Mouse (Mus musculus) lung, postnatal 10 days (tissue): ENCODE data around the gene Ass1.

ENCODE experiments used
- DNase-seq: peaks from one replicate; pipeline ENCODE4 v3.0.0; 2021

The Ass1 gene

DNA sequence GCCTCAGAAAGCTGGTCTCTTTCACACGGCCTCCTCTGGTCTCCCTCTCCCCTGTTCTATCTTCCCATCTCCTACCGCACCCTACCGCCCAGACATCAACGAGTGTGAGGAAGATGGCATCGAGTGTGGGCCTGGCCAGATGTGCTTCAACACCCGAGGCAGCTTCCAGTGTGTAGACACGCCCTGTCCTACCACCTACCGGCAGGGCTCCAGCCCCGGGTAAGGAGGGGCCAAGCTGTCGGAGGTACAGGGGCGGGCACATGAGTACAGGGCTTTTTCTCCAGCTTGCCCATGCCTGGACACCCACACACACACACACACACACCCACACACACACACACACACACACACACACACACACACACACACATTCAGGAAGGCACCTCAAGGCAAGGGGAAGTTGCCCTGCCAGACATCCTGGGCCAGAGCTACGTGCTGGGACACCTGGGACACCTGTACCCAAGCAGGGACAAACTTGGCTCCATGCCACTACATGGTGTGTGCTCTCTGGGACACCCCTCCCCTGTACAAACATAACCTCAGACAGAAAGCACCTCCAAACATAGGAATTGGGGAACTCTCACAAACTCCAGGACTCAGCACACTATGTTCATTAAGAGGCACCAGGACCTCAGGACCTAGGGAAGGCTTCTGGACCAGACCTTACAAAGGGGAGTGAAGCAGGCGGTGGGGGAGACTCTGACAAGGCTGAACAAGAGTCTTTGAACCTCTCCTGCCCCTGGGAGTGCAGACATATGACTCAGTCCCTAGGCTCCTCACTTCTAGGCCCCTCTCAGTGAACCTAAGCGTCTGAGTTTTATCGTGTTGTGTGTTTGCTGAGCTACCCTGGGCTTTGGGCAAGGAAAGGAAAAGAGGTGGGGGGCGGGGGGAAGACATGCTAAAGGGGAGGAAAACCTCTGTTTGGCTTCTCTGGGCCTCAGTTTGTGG lies 10.7 kb upstream of the Ass1 start:
- DNase-seq: no peak

DNA sequence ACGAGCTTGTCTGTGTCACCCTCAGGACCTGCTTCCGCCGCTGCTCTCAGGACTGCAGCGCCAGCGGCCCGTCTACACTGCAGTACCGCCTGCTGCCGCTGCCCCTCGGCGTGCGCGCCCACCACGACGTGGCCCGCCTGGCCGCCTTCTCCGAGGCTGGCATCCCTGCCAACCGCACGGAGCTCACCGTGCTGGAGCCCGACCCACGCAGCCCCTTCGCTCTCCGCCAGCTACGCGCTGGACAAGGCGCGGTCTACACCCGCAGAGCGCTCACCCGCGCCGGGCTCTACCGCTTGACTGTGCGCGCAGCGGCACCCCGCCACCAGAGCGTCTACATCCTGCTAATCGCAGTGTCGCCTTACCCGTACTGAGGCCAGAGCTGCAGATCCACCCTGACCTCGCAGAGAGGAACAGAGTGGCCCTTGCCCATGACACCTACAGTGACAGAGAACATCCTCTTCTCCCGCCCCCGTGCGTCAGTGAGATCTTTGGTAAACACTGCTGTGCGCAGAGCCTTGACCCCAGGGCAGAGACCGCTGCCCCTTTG lies 9.9 kb upstream of the Ass1 start:
- peak; percentile 72 for DNase-seq

DNA sequence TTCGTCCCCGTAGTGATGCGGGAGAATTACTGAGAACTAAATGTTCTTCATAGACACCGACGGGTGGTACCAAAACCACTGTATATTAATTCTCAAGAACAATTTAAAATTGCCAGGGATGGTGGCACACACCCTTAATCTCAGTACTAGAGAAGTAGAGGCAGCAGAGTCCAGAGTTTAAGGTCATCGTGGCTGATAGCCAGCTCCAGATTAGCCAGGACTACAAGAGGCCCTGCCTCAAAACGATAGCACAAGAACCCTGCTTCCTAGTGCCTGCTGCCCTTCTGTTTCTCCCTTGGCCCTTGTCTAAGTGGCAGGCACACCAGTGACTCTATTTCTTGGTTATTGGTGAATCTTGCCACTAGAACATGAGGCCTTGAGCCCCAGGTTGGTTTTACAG lies 9.1 kb upstream of the Ass1 start:
- no peak for DNase-seq

DNA sequence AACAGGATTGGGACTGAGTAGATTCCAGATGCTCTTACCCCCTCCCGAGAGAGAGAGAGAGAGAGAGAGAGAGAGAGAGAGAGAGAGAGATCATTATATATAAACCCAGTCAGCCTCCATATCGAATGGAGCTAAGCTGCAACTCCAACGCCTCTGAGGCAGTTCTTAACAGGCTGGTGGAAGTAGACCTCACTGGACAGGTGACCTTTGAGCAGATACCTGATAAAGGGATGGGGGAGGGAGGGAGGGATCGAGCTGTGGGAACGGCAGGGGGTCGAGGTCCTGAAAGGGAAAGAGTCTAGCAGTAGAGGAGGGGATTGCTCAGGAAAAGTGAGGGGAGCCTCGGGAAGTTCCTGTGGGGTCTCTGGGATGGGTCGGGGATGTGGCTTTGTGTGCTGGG lies 8.0 kb upstream of the Ass1 start:
- DNase-seq: no peak

DNA sequence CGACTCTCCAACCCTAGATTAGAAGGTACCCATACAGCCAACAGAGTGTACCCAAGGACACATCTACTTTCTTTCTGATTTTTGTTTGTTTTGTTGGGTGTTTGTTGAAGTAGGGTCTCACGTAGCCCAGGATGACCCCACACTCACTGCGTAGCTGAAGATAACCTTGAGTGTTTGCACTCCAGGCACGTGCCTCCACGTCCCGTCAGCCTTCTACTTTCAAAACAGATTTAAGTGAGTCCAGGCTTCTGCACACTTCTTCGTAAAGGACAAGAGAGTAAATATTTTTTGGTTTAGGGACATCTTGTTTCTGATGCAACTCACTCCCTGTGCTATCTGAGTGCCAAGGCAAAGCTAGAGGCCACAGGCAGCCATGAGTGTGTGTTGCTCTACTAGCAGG lies 6.8 kb upstream of the Ass1 start:
- no peak for DNase-seq

DNA sequence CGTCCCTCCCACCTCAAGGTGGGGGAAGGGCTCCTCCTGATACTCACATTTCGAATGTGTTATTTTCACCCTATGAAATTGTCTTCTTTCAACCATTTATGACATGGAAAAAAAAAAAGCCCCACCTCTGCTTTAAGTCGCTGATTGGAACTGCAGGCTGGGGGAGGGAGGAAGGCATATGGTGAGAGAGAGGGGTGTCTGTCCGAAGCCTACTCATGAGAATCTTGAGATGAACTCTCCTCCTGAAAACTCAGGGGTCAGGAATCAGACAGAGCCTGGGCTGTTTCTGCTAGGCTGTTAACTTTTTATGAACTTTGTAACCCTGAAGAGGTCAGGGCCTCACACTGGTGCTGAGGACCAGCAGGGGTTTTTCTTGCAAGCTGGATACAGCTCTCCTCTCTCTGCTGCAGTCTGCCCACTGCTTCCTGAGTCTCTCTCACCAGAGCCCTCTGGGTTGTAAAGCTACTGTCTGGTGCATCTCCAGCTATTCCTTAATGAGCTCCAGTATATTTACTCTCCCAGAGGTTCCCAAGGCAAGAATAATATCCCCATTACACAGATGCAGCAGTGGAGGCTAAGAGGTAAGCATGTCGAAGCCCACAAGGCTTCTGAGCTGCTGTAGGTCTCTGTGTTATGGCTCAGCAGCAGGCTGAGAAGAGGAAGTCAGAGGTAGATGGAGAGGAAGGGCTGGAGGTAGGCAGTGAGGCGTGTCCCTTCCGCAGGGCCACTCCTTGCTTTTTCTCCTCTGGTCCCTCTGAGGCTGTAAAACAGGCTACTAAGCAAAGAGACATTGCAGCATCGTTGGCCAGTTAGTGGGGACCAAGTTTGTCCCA lies 6.1 kb upstream of the Ass1 start:
- DNase-seq: no peak

DNA sequence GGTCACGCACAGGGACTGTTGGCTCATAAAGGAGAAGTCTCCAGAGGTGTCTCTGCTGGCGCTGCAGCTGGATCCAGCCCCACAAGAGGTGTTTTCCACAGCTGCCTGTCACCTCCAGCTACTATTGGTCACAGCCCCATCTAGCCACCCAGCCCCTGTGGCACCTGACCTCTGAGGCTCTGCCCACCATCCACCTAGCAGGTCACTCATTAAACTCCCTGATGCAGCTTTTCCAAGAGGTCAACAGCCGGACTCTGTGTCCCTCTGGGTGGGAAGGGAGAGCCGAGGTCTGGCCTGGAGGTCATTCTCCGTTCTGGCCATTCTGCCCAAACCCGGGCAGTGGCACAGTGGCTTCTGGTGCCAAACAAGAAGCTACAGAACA lies 5.5 kb upstream of the Ass1 start:
- DNase-seq: no peak

DNA sequence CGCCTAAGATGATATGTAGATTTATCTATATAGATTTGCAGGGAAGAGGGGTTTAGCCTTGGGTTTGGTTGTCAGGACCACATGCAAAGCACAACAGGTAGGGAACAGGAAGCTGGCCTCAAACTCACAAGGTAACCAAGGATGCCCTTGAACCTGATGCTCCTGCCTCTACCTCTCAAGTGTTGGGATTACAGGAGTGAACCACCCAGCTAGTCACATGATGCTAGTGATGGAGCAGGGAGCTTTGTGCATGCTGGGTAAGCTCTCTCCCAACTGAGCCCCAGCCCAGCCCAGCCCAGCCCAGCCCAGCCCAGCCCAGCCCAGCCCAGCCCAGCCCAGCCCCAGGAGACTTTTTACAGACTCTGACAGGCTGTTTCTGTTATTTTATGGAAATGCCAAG lies 2.5 kb upstream of the Ass1 start:
- no peak for DNase-seq

DNA sequence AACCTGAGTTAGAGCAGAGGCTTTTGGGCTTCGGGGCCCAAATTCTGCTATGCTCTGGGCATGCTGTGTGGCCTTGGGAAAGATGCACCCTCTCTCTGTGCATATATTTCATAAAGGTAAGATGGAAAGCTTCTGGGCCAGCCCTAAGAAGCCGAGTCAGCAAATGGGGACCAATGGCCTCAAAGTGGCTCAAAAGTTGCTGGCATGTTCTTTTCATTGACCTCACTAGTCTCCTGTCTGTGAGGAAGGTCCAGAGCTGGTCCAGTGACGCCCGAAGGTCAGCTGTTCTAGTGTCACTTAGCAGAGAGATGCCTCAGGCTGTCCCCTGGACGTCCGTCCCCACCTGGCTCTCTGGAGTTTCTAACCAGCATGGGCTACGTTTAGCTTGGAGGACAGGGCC lies 1.1 kb upstream of the Ass1 start:
- no peak for DNase-seq

DNA sequence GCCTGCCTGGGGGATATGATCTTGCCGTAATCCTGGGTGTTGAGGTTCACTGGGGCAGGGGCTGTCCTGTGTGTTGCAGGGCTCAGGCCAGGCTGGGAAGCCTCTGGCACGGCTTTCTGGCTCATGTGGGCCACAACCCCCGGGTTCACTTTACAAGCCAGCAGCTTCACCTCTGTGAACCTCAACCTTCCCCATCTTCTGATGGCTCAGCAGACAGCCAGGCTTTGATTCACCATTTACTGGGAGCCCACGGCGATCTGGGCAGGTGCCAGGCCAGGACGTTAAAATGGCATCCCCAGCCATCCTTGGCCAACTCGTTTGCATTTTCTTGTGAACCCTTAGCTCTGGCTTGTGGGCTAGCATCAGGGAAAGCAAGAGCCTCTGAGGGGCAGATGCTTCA lies 527 bp upstream of the Ass1 start:
- DNase-seq: no peak

DNA sequence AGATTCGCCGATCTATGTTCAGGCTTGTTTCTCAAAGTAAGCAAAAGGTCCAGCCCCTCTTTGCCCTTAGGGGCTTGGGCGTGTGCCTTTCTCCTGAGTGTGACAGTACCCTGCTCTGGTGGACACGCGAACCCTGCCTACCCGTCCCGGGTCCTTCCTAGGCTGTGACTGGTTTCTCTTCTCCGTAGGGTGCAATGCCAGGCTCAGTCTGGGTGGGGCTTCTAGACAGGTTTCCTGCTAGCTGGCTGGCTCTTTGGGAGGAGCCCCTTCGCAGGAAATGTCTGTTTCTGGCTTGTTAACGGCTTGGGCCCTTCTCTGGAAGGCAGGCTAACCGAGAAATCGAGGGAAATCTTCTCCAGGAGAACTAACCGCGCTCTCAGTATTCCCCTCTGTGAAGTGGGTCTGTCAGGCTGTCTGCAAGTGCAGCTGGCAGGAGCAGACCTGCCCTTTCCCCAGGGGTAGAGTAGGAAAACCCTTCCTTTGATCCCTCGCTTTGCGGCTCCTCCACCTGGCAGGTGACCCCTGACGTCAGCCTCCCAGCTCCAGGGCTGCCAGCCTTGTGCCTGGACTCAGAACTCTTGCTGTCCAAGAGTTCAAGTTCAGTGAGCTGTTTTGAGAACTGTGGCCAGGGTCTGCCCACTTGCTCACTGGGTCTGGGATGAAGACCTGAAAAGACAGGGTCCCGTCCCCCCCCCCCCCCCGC lies 827 bp downstream of the Ass1 start:
- DNase-seq: peak; percentile 75

DNA sequence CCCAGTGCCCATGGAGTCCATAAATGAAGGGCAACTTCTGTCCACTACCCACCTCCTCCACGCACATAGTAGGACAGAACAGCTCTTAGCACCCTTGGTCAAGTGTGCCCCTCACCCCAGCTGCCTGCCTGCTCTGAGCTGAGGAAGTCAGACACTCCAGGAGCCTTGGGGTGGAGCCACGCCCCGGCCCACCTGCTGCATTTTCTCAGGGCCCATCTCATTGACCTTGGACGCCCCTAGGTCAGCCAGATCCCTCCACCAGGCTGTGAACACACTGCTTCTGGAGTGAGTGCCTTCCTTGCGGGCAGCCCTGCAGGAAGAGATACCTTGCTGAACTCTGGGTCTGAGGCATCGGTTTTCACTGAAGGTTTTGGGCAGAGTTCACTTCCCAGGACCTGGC lies 1.6 kb downstream of the Ass1 start:
- DNase-seq: no peak

DNA sequence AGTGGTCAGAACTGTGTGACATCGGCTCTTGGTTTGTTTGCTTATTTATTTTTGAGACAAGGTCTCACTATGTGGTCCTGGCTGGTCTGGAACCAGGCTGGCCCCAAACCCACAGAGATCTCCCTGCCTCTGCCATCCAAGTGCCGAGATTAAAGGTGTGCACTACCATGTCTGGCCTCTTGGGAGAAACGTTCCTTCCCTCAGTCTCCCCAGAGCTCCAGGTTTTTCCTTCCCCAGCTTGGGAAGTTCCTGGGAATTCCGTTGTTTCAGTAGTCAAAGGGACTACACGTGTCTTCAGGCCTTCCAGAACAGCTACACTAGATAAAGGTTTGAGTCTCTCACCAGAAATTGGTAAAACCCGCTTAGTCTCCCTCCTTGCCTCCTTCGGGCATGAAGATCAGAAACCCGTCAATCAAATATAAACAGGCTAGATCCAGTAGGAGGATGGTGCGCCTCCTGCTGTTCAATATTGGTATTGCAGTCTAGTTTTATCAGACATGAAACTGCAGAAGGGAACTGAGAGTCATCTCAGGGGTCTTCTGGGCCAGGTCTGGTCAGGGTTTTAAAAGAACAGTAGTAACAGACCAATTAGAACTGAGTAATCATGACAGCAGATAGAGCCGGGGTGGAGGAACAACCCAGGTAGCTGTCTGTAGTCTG lies 2.5 kb downstream of the Ass1 start:
- peak; percentile 82 for DNase-seq

DNA sequence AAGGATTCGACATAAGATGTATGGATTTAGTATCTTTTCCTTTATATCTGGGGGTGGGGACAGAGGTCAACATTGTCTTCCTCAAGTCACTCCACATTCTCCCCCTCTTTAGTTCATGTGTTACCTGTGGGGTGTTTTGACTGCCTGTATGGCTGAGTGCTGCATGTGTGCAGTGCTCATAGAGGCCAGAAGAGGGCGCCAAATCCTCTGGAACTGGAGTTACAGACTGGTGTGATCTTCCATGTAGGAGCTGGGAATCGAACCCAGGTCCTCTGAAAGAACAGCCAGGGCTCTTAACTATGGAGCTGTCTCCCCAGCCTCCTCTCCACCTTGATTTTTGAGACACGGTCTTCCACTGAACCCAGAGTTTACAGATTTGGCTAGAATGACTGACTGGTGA lies 3.9 kb downstream of the Ass1 start:
- no peak for DNase-seq

DNA sequence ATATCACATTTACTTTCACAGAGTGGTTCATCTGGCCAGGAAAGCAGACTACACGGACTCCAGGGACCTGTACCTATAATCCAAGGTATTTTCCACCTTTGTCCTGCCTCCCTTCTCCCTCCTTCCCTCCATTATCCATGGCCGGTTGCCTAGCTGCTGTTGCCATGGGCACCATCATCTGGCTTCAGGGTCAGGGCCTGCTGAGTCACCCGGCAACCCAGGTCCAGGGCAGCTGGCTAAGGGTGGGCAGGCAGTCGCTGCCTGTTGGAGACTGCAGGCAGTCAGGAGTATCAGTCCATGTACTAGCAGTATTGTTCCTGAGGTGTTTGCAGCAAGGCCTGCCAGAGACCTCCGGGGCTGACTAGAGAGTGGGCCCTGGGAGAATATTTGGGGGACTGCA lies 4.7 kb downstream of the Ass1 start:
- DNase-seq: no peak

DNA sequence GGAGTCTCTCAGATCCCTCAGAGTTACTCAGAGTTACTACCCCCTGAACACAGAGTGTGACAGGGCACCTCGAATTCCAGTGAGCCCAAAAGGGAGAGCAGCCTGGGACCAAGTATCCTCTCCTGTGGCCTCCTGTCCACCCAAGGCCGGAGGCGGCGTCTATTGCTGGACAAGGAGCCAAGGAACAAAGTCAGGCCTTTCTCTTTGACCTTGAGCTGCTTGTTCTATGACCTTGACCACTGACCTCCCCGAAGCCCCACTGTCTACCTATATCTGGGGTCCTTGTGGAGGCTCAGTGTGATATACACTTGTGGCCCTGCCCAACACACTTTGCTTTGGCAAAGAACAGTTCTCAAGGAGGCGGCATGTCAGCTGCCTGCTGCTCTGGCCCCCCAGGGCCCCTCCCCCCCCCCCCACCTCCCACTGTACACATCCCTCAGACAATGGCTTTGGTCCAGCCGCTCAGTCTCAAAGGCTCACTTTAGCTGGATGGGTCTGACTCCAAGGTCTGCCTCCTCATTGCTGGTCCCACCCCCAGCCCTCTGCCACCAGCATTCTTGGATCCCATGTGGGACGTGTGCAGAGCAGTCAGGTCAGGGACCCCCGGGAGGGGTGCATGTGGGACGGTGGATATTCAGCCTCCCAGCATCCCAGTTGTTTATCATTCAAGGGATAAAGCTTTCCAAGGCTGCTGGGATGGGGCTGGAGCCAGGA lies 6.3 kb downstream of the Ass1 start:
- no peak for DNase-seq

DNA sequence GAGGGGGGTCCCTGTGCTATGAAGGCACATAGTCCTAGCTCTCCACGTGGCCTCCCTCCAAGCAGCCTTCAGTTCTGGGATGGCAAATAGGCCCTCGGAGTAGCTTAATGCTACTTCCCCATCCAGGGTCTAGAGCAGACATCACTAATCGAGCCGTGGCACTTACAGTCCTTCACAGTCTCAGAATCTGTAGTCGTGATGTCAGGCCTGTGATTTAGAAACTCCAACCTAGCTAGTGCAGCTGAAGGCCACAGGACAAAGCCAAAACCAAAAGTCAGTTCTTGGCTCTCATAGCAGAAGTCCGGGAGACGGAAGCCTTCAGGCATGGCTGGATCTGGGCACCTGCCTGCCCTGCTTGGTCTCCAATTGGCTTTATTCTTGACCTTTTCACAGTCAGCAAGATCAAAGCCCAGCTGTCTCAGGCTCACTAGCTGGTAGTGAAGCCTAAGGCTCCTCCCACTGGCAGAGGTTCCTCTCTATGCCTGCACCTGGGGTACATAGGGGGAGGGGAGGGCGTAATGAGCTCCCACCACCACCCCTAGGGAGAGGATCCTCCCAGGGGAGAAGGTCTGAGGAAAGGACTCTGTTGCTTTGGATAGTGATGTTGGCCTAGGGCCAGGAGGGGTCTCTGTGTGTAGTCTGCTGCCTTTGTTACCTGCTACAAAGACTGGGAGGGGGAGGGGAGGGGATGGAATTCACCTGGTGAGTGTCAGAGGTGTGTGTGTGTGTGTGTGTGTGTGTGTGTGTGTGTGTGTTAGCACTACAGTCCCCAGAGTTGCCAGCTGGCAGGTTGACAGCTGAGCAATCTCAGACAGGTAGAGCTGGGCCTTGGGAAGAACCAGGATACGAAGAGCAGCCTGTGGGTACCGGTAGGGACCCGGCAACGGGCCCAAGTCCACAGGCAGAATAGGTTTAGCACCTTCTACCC lies 7.5 kb downstream of the Ass1 start:
- DNase-seq: no peak

DNA sequence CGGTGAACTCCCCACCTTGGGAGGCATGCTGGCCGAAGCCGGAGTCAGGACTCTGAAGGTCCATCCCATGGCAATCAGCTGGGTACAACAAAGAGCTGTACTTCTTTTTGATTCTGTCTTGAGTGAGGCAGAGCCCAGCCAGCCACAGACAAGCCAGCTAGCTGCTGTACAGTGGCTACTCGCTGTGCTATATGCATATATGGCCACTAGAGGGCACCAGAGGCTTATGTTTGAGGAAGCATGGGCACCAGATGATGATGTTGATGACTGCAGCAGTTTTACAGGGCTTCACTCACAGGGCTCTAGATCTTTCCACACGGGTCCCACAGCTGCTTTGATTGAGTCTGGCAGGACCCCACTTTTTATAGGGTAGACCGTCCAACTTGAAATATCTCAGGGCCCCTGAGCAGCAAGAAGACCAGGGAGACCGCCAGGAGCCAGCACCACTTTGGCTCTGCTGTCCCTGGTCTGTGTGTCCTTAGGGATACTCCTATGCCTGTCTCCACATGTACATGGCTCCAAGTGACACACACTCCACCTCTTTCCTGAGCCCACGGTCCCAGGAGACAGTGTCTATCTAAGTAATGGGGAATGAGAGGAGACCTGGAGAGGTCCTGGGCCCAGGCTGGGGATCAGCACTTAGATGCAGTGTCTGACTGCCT lies 13.0 kb downstream of the Ass1 start:
- peak; percentile 92 for DNase-seq

DNA sequence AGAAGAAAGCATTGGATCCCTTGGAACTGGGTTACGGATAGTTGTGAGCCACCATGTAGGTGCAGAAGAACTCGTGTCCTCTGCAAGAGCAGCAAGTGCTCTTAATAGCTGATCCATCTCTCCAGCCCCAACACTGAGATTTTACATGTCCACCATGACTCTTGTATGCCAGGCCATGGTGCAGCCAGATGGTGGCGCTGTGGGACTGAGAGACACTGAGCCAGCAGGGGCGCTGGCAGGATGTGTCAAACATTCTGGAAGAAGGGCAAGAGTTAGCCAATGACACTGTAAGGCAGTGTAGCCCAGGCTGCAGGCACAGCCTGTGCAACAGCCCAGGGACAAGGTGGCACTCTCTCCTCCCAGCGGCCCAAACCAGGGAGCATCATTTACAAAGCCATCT lies 14.2 kb downstream of the Ass1 start:
- peak; percentile 82 for DNase-seq

DNA sequence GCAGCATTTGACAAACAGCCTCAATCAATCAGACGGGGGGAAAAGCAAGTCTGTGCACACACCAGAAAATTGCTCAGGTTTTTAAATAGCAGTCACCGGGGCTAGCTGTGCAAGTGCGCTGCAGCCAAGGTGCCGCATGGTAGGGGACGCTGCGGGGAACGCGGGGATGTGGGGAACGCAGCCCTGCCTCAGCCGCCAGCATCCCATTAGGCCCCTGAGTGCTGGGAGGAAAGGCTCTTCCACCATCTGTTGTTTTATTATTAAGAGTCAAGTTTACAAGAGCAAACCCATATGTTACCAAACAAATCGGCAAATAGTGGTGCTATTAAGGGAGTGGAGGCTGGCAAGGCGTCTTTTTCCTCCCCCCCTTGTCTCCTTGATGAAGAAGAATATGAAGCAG lies 19.2 kb downstream of the Ass1 start:
- DNase-seq: no peak
